Mouse (Mus musculus) forebrain, embryonic 13.5 days (tissue): ENCODE data around the gene Tead2. TPM values are rescaled to one million over a fixed set of nuclear protein-coding genes. Genes with fewer than 3 reads are reported as not detected.
A peak's percentile ranks its signal among the peaks of the same experiment; 100 is the strongest.

Source experiments
- ATAC-seq: fragments of 200-750 bp; cut with Nextera tagmentation; 2 replicates; pipeline ENCODE4 v1.8.0; 2017
- H3K27ac ChIP-seq: fragments of 300-500 bp; sonication (generic); 2 replicates; pipeline ENCODE4 v1.5.1; 2015; ENCODE audit warnings: inconsistent platforms, mild to moderate bottlenecking, moderate library complexity
- H3K27me3 ChIP-seq: fragments of 300-500 bp; sonication (generic); 2 replicates; pipeline ENCODE4 v1.6.1; 2015; ENCODE audit warnings: mild to moderate bottlenecking, inconsistent platforms
- H3K36me3 ChIP-seq: fragments of 300-500 bp; sonication (generic); 2 replicates; pipeline ENCODE4 v1.6.1; 2015; ENCODE audit warnings: mild to moderate bottlenecking, inconsistent platforms; ENCODE audit not compliant: poor library complexity, severe bottlenecking
- H3K4me1 ChIP-seq: fragments of 300-500 bp; sonication (generic); 2 replicates; pipeline ENCODE4 v1.6.1; 2015; ENCODE audit warnings: inconsistent platforms
- H3K4me2 ChIP-seq: fragments of 300-500 bp; sonication (generic); 2 replicates; pipeline ENCODE4 v1.6.1; 2015; ENCODE audit warnings: inconsistent platforms, mild to moderate bottlenecking, moderate library complexity
- H3K4me3 ChIP-seq: fragments of 300-500 bp; sonication (generic); 2 replicates; pipeline ENCODE4 v1.5.1; 2015; ENCODE audit warnings: mild to moderate bottlenecking, inconsistent platforms
- H3K9ac ChIP-seq: fragments of 300-500 bp; sonication (generic); 2 replicates; pipeline ENCODE4 v1.6.1; 2015; ENCODE audit warnings: mild to moderate bottlenecking, inconsistent platforms
- H3K9me3 ChIP-seq: fragments of 300-500 bp; sonication (generic); replicated peaks from 2 replicates; pipeline ENCODE4 v1.6.1; 2016; ENCODE audit warnings: inconsistent platforms
- WGBS: fragments of 180-500 bp; shearing (Covaris S2); methylation state at CpG from one replicate; pipeline ENCODE4 v1.1.7; 2015; 5-methylcytosine and 5-hydroxymethylcytosine counted together
- polyA plus RNA-seq: library from polyadenylated mRNA; unstranded; fragments of >200 nt; fragmentation: Nextera tagmentation; extraction: Ambion mirVana; gene quantifications from 2 replicates; pipeline ENCODE4 v1.2.1, GENCODE M21; 2015

Tead2 gene
- polyA plus RNA-seq, 1 experiment from 2014 or later, result 181 TPM

DNA sequence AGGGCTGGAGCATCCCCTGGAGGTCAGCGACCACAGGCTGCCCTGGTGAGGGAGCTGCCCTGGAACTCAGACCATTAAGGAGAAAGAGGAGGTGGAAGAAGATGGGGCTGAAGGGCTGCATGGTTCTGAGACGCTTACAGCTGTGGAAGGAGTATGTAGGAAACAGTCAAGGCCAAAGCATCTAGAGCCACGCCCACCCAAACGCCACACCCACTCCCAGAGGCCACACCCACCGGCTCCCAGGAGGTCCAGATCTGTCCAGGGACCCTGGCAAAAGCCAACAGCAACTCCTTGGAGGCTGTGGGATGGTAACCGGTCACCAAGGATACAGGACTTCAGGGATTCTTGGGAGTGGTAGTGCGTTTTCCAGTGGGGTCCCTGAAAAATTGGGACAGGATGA lies 37.0 kb upstream of the Tead2 start:
- Histone ChIP-seq H3K27ac (no peak overlapping the region), H3K36me3 (no peaks in the 10 kb centered on the region), H3K4me3 (no peak overlapping the region), H3K4me1 (peaks cover 31% of the 10 kb centered on the region), H3K9me3 (no peaks in the 10 kb centered on the region), H3K9ac (no peak overlapping the region), H3K4me2 (no peak overlapping the region), H3K27me3 (peaks cover 98% of the 10 kb centered on the region)
- 24% methylated on average over 7 of the region's 7 CpGs for WGBS
- ATAC-seq, result no peak

DNA sequence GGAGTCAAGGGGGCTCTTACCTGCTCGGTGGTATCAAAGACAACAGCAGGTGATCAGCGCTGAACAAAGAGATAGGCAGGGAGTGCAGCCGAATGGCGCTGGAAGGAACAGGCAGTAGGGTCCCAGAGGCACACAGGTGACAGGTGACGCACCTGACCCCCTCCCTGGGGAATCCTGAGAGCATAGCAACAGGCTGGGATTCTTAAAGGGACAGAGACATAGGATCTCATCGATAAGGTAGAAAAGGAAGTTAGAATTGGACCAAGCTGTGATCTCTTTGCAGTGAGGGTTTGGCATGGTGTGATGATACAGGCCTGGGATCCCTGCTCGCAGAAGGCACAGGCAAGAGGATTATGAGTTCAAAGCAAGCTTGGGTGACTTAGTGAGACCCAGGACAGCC lies 36.1 kb upstream of the Tead2 start, which contains the start of gene Gfy:
Gfy (minus strand) TSS at position 101 of the 400 bp plus-strand sequence.
- no peak within 1 kb of the TSS for H3K27ac ChIP-seq
- 21% methylated on average over 7 of the region's 7 CpGs for WGBS

DNA sequence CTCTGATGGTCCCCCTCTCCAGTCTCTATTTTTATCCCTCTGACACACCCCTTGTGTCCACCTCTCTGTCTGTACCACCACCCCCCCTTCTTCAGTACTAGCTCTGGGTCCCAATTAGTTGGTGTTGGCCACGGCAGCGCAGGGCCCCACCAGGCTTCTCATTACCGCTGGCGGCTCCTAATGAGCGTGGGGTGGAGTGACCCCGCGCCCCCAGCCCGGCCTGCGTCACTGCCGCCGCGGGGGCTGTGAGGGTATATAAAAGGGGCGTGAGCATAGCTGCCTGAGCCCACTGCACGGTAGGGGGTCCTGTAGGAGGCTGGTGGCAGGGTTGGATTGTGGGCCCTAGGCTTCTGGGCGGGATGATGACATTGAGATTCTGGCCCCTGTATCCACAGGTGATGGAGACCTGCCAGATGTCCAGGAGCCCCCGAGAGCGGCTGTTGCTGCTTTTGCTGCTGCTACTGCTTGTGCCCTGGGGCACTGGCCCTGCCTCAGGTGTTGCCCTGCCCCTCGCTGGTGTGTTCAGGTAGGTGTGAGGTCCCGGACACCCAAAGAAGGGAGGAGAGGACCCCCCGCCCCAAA lies 34.6 kb upstream of the Tead2 start, which contains the start of gene Pth2:
Pth2 (plus strand) TSS at position 100 of the 582 bp plus-strand sequence.
- H3K4me2 ChIP-seq, result peak within 1 kb of the TSS; percentile 56
- no peaks in the 10 kb centered on the region for H3K9me3 ChIP-seq
- 13% methylated on average over 20 of the region's 20 CpGs for WGBS
- ATAC-seq, result no peak
- H3K27me3 ChIP-seq, result peaks cover 100% of the 10 kb centered on the region
- H3K4me1 ChIP-seq, result peaks cover 27% of the 10 kb centered on the region
- peak within 1 kb of the TSS; percentile 33 for H3K4me3 ChIP-seq
- H3K9ac ChIP-seq, result no peak within 1 kb of the TSS
- H3K27ac ChIP-seq, result no peak within 1 kb of the TSS
- H3K36me3 ChIP-seq, result no peaks in the 10 kb centered on the region

More for the DNA sequence above, 36.1 kb upstream of the Tead2 start, which contains the start of gene Gfy:
- no peak for ATAC-seq
- H3K4me3 ChIP-seq, result no peak within 1 kb of the TSS
- H3K27me3 ChIP-seq, result peaks cover 100% of the 10 kb centered on the region
- no peak within 1 kb of the TSS for H3K9ac ChIP-seq
- H3K36me3 ChIP-seq, result no peaks in the 10 kb centered on the region
- H3K9me3 ChIP-seq, result no peaks in the 10 kb centered on the region
- H3K4me2 ChIP-seq, result no peak within 1 kb of the TSS
- H3K4me1 ChIP-seq, result peaks cover 31% of the 10 kb centered on the region

DNA sequence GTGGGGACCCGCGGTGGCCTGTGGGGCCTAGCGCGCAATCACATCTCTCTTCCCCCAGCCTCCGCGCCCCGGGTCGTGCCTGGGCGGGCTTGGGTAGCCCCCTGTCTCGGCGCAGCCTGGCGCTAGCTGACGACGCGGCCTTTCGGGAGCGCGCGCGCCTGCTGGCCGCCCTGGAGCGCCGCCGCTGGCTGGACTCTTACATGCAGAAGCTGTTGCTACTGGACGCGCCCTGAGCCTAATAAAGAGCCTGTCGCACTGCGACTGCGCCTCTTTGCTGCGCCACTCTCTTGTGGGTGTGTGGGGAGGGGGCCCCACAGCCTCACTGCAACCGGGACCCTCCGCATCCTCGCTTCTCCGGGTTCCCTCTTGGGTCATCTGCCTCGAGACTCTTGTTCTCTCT lies 34.0 kb upstream of the Tead2 start:
- H3K27ac ChIP-seq, result no peak overlapping the region
- peaks cover 24% of the 10 kb centered on the region for H3K4me1 ChIP-seq
- H3K4me2 ChIP-seq, result peak overlapping the region; percentile 56
- no peaks in the 10 kb centered on the region for H3K36me3 ChIP-seq
- H3K9me3 ChIP-seq, result no peaks in the 10 kb centered on the region
- H3K9ac ChIP-seq, result no peak overlapping the region
- peaks cover 100% of the 10 kb centered on the region for H3K27me3 ChIP-seq
- ATAC-seq, result peak; percentile 28; the same call in 1 of the 2 replicates
- H3K4me3 ChIP-seq, result peak overlapping the region; percentile 33
- WGBS, result 3% methylated on average over 35 of the region's 35 CpGs

DNA sequence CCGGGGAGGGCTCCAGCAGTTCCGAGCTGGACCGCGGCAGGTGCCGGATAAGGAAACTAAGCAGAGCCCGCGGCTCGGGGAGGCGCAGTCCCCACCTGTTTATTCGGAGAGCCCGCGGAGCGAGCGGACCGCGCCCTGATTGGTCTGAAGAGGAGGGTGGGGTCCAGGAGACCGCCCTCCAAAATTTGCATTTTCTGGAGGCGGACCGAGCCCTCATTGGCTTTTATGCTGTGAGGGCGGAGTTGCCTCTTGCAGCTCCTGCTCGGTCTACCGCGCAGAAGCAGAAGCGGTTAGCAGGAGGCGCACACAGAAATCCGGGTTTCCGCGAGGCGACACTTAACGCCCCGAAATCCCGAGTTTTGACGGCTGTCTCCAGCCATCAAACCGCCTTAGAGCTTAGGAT lies 33.4 kb upstream of the Tead2 start:
- Histone ChIP-seq H3K9ac (peak overlapping the region; percentile 26; the same call in 1 of the 2 replicates), H3K9me3 (no peaks in the 10 kb centered on the region), H3K4me2 (peak overlapping the region; percentile 56), H3K27ac (no peak overlapping the region), H3K4me3 (peak overlapping the region; percentile 33), H3K36me3 (no peaks in the 10 kb centered on the region), H3K27me3 (peaks cover 96% of the 10 kb centered on the region), H3K4me1 (peaks cover 24% of the 10 kb centered on the region)
- WGBS, result 1% methylated on average over 34 of the region's 34 CpGs
- peak; percentile 89 for ATAC-seq

DNA sequence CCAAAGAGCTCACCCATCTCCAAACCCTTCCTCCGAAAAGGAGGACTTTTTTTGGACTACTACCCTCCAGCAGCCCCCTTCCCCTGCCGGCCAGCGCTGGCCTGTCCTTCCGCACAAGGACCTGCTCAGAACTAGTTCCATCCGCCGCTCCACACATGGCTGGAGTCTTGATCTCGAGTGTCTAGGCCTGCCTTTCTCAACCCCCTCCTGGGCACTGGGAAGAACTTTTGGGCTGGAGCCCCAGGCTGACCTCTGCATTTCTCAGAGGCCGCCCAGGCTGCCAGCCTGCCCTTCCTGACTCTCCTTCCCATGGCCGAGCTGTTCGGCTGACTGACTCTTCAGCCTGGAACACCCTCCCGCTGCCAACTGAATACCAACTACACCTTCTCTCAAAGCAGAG lies 32.9 kb upstream of the Tead2 start:
- 17% methylated on average over 11 of the region's 11 CpGs for WGBS
- peak overlapping the region; percentile 26; the same call in 1 of the 2 replicates for H3K9ac ChIP-seq
- peaks cover 24% of the 10 kb centered on the region for H3K4me1 ChIP-seq
- H3K9me3 ChIP-seq, result no peaks in the 10 kb centered on the region
- H3K4me2 ChIP-seq, result peak overlapping the region; percentile 56
- ATAC-seq, result peak; percentile 20; the same call in 1 of the 2 replicates
- peak overlapping the region; percentile 33 for H3K4me3 ChIP-seq
- no peaks in the 10 kb centered on the region for H3K36me3 ChIP-seq
- no peak overlapping the region for H3K27ac ChIP-seq
- H3K27me3 ChIP-seq, result peaks cover 92% of the 10 kb centered on the region

DNA sequence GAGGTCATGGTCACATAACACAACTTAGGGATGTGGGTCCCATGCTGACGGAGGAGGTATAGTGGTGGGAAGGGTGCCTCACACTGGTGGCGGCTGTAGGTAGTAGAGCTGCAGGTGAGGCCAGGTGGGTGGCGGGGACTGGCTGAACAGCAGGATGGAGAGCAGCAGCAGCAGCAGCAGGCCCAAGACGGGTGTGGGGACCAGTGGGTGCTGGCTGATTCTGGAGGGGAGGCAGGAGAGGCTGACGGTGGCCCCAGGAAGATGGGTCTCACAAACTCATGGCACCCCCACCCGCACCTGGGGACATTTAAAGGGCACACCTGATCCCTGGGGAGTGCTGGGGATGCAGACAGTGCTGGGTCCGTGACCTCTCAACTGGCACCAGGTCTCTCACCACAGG lies 31.9 kb upstream of the Tead2 start:
- WGBS, result 66% methylated on average over 7 of the region's 7 CpGs
- Histone ChIP-seq H3K4me3 (no peak overlapping the region), H3K27ac (no peak overlapping the region), H3K9ac (no peak overlapping the region), H3K4me1 (peaks cover 24% of the 10 kb centered on the region), H3K36me3 (no peaks in the 10 kb centered on the region), H3K9me3 (no peaks in the 10 kb centered on the region), H3K4me2 (no peak overlapping the region), H3K27me3 (peaks cover 91% of the 10 kb centered on the region)
- ATAC-seq, result no peak

DNA sequence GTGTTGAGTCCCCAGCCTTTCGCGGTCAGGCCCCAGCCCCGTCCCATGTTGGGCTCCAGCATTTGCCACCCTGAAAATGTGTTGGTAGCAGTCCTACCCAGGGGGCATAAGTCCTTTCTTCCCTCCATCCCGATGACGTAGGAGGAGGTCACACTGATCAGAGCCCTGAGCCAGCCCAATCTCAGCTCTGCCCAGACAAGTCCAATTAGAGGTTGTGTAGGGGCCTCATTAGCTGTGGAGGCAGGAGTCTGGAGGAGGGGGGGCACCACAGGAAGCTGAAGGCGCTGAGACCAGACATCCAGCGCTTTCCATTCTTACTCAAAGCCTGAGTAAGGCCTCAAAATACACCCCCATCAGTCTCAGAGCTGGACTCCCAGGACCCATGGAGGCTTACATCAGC lies 29.6 kb upstream of the Tead2 start:
- no peaks in the 10 kb centered on the region for H3K36me3 ChIP-seq
- peaks cover 80% of the 10 kb centered on the region for H3K27me3 ChIP-seq
- no peak overlapping the region for H3K9ac ChIP-seq
- H3K27ac ChIP-seq, result no peak overlapping the region
- no peak for ATAC-seq
- H3K4me2 ChIP-seq, result no peak overlapping the region
- H3K4me3 ChIP-seq, result no peak overlapping the region
- H3K9me3 ChIP-seq, result no peaks in the 10 kb centered on the region
- H3K4me1 ChIP-seq, result peaks cover 23% of the 10 kb centered on the region
- 46% methylated on average over 7 of the region's 7 CpGs for WGBS

DNA sequence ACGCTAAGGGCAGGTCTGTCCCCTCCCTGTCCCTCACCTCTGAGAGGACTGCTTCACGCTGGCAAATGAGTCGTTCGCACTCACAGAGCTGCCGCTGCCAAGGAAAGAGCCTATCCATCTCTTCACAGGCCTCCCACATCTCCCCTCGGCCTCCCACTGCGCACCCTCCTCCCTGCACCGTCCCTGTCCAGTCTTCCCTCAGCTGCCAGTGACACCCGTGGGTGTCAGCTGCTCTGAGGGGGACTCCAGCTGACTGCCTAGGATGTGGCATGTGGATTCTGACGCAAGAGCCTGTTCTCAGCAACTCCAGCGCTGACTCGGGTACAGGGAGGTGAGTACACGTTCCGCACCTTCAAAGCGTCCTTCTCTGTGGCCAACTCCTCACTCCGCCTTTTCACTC lies 26.0 kb upstream of the Tead2 start:
- no peaks in the 10 kb centered on the region for H3K9me3 ChIP-seq
- H3K36me3 ChIP-seq, result no peaks in the 10 kb centered on the region
- H3K27me3 ChIP-seq, result peaks cover 52% of the 10 kb centered on the region
- no peak overlapping the region for H3K4me3 ChIP-seq
- no peak overlapping the region for H3K9ac ChIP-seq
- no peak overlapping the region for H3K27ac ChIP-seq
- H3K4me1 ChIP-seq, result peaks cover 9% of the 10 kb centered on the region; the same call in 1 of the 2 replicates
- WGBS, result 60% methylated on average over 15 of the region's 16 CpGs
- ATAC-seq, result no peak
- H3K4me2 ChIP-seq, result no peak overlapping the region

DNA sequence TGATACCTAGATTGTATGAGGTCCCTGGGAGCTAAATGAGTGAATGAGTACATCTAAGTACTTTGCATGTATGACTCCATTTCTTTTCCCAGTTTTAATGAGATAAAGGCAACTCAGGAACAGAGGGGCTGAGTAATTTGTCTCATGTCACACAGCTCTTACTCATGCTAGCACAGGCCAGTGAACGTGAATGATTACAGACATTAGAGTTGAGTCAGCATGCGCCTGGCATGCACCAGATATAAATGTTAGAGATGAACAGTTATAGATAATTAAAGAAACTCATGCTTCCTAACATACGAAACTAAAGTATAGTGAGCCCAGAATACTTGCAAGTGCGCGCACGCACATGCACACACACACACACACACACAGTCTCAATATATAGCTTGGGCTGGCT lies 25.4 kb upstream of the Tead2 start:
- Histone ChIP-seq H3K9me3 (no peaks in the 10 kb centered on the region), H3K4me3 (no peak overlapping the region), H3K4me1 (peaks cover 9% of the 10 kb centered on the region; the same call in 1 of the 2 replicates), H3K36me3 (no peaks in the 10 kb centered on the region), H3K4me2 (no peak overlapping the region), H3K27me3 (peaks cover 46% of the 10 kb centered on the region), H3K9ac (no peak overlapping the region), H3K27ac (no peak overlapping the region)
- 91% methylated on average over 6 of the region's 6 CpGs for WGBS
- ATAC-seq, result no peak

DNA sequence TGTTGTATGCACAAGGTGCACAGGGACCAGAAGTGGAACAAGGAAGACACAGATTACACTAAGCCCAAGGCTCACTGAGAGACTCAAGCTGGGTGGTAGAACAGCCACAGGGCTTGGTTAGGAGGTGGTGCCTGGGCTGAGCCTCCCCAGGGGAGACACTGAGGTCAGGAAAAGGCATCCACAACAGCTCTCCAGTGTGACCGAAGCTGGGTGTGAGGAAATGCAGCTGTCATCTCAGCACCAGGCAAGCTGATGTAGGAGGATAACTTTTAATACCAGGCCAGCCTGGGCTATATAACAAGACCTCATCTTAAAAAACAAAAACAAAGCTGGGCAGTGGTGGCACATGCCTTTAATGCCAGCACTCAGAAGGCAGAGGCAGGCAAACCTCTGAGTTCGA lies 24.4 kb upstream of the Tead2 start:
- Histone ChIP-seq H3K27ac (no peak overlapping the region), H3K9me3 (no peaks in the 10 kb centered on the region), H3K9ac (no peak overlapping the region), H3K27me3 (peaks cover 36% of the 10 kb centered on the region), H3K4me1 (peaks cover 5% of the 10 kb centered on the region; the same call in 1 of the 2 replicates), H3K4me3 (no peak overlapping the region), H3K4me2 (no peak overlapping the region), H3K36me3 (no peaks in the 10 kb centered on the region)
- 84% methylated on average over 2 of the region's 2 CpGs for WGBS
- ATAC-seq, result no peak

DNA sequence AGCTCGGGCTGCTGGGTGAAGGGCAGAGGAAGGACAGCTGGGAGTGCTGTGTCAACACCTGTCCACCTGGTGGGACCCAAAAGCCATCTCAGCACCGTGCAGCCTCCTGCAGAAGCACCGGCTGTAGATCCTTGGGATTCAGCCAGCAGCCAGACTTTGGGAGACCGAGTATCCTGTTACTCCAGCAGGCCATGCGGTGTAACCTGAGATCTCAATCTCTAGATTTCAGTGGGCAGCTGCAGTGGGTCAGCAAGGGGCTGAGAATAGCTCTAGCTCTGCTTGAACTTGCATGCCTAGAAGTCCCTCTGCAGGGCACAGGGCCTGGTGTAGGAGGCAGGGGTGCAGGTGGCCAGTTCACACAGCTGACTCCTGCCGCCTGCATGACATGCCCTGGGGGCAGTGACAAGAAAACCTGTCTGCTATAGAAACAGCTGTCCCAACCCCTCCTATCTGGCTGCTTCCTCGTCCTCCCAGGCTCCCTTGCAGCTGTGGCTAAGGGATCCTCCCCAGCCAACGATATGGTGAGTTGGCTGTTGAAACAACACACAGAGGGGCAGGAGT lies 23.7 kb upstream of the Tead2 start:
- no peaks in the 10 kb centered on the region for H3K36me3 ChIP-seq
- H3K27ac ChIP-seq, result no peak overlapping the region
- ATAC-seq, result no peak
- no peaks in the 10 kb centered on the region for H3K9me3 ChIP-seq
- no peak overlapping the region for H3K9ac ChIP-seq
- 0 out of 2 replicates have a peak, but pooled peaks cover 4% of the 10 kb centered on the region for H3K4me1 ChIP-seq
- H3K4me3 ChIP-seq, result no peak overlapping the region
- H3K27me3 ChIP-seq, result peaks cover 34% of the 10 kb centered on the region
- WGBS, result 28% methylated on average over 8 of the region's 8 CpGs
- H3K4me2 ChIP-seq, result no peak overlapping the region
